Mouse (Mus musculus) midbrain, postnatal 0 days (tissue): ENCODE data around the gene Tle4. TPM values are rescaled to one million over a fixed set of nuclear protein-coding genes. Genes with fewer than 3 reads are reported as not detected.

Source experiments
- ATAC-seq: fragments of 200-750 bp; cut with Nextera tagmentation; 2 replicates; pipeline ENCODE4 v1.8.0; 2017; ENCODE audit warnings: moderate number of reproducible peaks, mild to moderate bottlenecking, moderate TSS enrichment, moderate library complexity; ENCODE audit not compliant: low FRiP score
- DNase-seq: peaks from one replicate; pipeline ENCODE4 v3.0.0-alpha.2; 2015; ENCODE audit warnings: low spot score
- H3K27ac ChIP-seq: fragments of 300-500 bp; sonication (generic); 2 replicates; pipeline ENCODE4 v1.5.1; 2014; ENCODE audit warnings: low read depth, mild to moderate bottlenecking, low read length, mixed read lengths
- H3K27me3 ChIP-seq: fragments of 300-500 bp; sonication (generic); 2 replicates; pipeline ENCODE4 v1.6.1; 2014; ENCODE audit warnings: low read length, control low read depth, mixed read lengths; ENCODE audit not compliant: insufficient read depth
- H3K36me3 ChIP-seq: fragments of 300-500 bp; sonication (generic); 2 replicates; pipeline ENCODE4 v1.6.1; 2014; ENCODE audit warnings: low read length, control low read depth, mixed read lengths; ENCODE audit not compliant: insufficient read depth
- H3K4me1 ChIP-seq: fragments of 300-500 bp; sonication (generic); 2 replicates; pipeline ENCODE4 v1.6.1; 2014; ENCODE audit warnings: mild to moderate bottlenecking, control low read depth, antibody characterized with exemption, low read length, mixed read lengths; ENCODE audit not compliant: insufficient read depth
- H3K4me2 ChIP-seq: fragments of 300-500 bp; sonication (generic); 2 replicates; pipeline ENCODE4 v1.6.1; 2014; ENCODE audit warnings: low read depth, mild to moderate bottlenecking, low read length, mixed read lengths; ENCODE audit not compliant: poor library complexity, severe bottlenecking
- H3K4me3 ChIP-seq: fragments of 300-500 bp; sonication (generic); 2 replicates; pipeline ENCODE4 v1.5.1; 2014; ENCODE audit warnings: low read depth, mild to moderate bottlenecking, low read length, moderate library complexity
- H3K9ac ChIP-seq: fragments of 300-500 bp; sonication (generic); replicated peaks from 2 replicates; pipeline ENCODE4 v1.6.1; 2014; ENCODE audit warnings: mild to moderate bottlenecking, low read length, moderate library complexity, mixed read lengths; ENCODE audit not compliant: poor library complexity, severe bottlenecking
- H3K9me3 ChIP-seq: fragments of 300-500 bp; sonication (generic); 2 replicates; pipeline ENCODE4 v1.6.1; 2016; ENCODE audit warnings: low read length, control low read depth
- CTCF ChIP-seq: IDR thresholded peaks from 2 replicates; pipeline ENCODE4 v1.5.1; 2016; ENCODE audit warnings: antibody characterized with exemption, mild to moderate bottlenecking
- WGBS: fragments of 180-500 bp; shearing (Covaris S2); extraction: QIAGEN DNeasy Blood & Tissue Kit; methylation state at CpG from one replicate; pipeline ENCODE4 v1.1.7; 2014; 5-methylcytosine and 5-hydroxymethylcytosine counted together
- polyA plus RNA-seq: library from polyadenylated mRNA; unstranded; fragments of >200 nt; fragmentation: Nextera tagmentation; extraction: Ambion mirVana; gene quantifications from 2 replicates; pipeline ENCODE4 v1.2.1, GENCODE M21; 2015
- total RNA-seq: library from RNA; depleted of rRNA; stranded (reverse); fragments of >200 nt; gene quantifications from 2 replicates; pipeline ENCODE4 v1.2.3, GENCODE M21; 2014

Gene Tle4
- total and polyA plus RNA-seq, 2 experiments from 2014 or later: 21.4 to 54.6 TPM

- H3K4me2 ChIP-seq: no peak overlapping the region
- peaks cover 21% of the 10 kb centered on the region for H3K4me1 ChIP-seq
- ATAC-seq: no peak
- WGBS: 36% methylated on average over 2 of the region's 2 CpGs
- TF ChIP-seq CTCF: no peak
- no peaks in the 10 kb centered on the region for H3K27me3 ChIP-seq
- no peaks in the 10 kb centered on the region for H3K9me3 ChIP-seq
- H3K9ac ChIP-seq: no peak overlapping the region
- H3K4me3 ChIP-seq: no peak overlapping the region
- no peak overlapping the region for H3K27ac ChIP-seq
- H3K36me3 ChIP-seq: no peaks in the 10 kb centered on the region
- DNase-seq: no peak
These were observed 89.9 kb downstream of the Tle4 start for GRCm38 (mm10) chr19:14507911-14508310.

DNA sequence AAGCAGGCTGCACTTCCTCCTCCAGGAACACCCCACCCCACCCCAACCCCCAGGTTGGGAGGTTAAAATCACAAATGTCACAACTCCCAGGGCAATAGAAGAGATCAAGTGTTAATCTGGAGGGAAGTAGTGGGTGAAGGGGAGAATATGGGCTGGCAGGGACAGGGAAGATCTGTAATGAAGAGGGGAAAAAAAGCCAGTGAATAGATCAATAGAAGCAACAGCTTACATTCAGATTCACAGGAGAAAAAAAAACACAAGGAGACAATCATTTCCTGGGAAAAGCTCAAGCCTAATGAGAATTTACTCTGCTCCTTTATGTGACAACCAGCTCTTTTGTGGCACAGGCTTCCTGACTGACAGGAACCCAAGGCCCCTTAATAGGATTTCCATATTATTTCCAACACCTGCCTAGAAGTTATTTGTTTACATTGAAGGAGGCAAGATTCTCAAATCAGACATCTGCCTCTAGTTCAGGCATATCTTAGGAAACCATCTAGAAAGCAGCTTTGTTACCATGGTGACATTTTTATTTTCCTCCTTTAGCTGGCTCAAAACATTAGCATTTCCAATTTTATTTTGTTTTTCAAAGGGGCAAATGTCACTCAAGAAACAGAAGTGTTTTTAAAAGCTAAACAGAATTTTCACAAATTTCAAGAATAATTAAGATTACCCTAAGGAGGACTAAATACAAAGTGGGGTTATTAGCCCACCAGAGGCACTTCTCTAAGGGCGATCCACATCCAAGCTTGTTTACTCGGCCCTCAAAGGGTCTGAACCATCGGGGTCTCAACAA is 90.8 kb downstream of the Tle4 start:
- no peak for DNase-seq
- H3K27ac ChIP-seq: no peak overlapping the region
- no peak for TF ChIP-seq CTCF
- peaks cover 21% of the 10 kb centered on the region for H3K4me1 ChIP-seq
- no peak overlapping the region for H3K4me3 ChIP-seq
- H3K9me3 ChIP-seq: no peaks in the 10 kb centered on the region
- no peak overlapping the region for H3K4me2 ChIP-seq
- no peaks in the 10 kb centered on the region for H3K36me3 ChIP-seq
- ATAC-seq: no peak
- WGBS: 16% methylated on average over 3 of the region's 3 CpGs
- H3K9ac ChIP-seq: no peak overlapping the region
- H3K27me3 ChIP-seq: no peaks in the 10 kb centered on the region

DNA sequence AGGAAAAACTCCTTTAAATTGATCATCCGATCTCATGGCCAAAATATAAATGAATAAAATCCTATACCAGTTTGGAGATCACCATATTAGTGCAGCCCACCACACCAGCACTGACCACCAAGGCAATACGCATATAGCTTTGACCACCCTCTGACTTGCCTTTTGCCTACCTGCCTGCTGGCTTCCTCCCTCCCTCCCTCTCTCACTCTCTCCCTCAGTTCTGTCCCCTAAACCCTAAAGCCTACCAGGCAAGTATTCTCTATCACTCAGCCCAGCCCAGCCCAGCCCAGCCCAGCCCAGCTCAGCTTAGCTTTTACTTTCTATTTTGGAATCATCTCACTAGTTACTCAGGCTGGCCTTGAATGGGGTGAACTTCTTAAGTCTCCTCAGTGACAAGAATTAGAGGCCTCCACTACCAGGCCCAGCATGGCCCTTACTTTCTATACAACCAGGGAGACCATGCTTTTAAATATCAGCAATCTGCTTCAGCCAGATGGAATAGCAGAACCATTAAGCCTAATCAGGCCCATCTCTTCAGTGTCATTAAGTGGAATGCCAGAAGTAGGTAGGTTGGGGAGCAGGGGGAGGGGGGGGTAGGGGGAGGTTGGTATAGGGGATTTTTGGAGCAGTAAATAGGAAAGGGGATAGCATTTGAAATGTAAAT is 91.8 kb downstream of the Tle4 start:
- no peaks in the 10 kb centered on the region for H3K9me3 ChIP-seq
- no peak overlapping the region for H3K4me2 ChIP-seq
- H3K9ac ChIP-seq: no peak overlapping the region
- no peaks in the 10 kb centered on the region for H3K36me3 ChIP-seq
- peak; percentile 29; the same call in 1 of the 2 replicates for ATAC-seq
- no peak for DNase-seq
- peaks cover 21% of the 10 kb centered on the region for H3K4me1 ChIP-seq
- 33% methylated on average over 2 of the region's 2 CpGs for WGBS
- no peaks in the 10 kb centered on the region for H3K27me3 ChIP-seq
- no peak for TF ChIP-seq CTCF
- H3K27ac ChIP-seq: 0 out of 2 replicates have a peak overlapping the region, but pooled peaks have one; percentile 43
- no peak overlapping the region for H3K4me3 ChIP-seq

DNA sequence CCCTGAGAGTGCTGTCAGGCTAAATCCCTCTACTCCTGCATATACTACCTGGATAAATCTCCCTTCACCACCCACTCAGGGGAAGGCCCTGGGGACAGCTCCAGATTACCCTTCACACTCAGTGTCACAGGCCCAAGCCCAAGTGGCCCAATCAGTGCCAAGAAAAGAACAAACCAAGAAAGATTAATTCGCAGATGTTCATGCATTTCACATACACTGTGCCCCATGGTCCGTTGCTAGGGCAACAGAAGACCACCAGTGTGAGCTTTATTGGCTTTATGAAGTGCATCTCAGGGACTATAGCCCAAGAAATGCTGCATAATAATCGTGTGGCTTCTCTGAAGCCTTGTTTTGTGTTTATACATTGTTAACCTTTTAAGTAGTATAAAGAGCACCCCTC is 92.5 kb downstream of the Tle4 start:
- H3K36me3 ChIP-seq: no peaks in the 10 kb centered on the region
- H3K9me3 ChIP-seq: no peaks in the 10 kb centered on the region
- H3K9ac ChIP-seq: no peak overlapping the region
- ATAC-seq (peak; percentile 75), DNase-seq (peak; percentile 87)
- H3K4me1 ChIP-seq: peaks cover 21% of the 10 kb centered on the region
- no peak overlapping the region; the same call in 1 of the 2 replicates for H3K4me2 ChIP-seq
- 12% methylated on average over 3 of the region's 3 CpGs for WGBS
- no peak overlapping the region for H3K4me3 ChIP-seq
- no peaks in the 10 kb centered on the region for H3K27me3 ChIP-seq
- H3K27ac ChIP-seq: 0 out of 2 replicates have a peak overlapping the region, but pooled peaks have one; percentile 26
- no peak for TF ChIP-seq CTCF

DNA sequence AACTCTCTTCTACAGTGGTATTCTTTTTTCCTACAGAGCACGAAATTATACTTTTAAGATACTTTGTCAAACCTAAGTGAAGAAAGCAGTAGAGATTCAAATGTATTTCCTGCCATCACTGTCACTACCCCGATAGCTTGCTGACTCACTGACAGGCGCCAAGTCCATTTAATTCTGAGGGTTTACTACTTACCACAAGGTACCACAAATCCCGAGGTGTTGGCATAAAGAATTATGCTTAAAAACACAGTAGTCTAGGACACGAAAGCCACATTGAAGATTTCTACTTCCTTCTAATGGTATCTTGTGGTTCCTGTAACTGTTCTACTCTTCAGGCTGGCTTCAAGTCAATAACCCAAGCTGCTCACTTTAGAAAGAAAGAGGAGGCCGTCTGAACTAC is 94.0 kb downstream of the Tle4 start:
- H3K36me3 ChIP-seq: no peaks in the 10 kb centered on the region
- H3K27me3 ChIP-seq: no peaks in the 10 kb centered on the region
- peaks cover 21% of the 10 kb centered on the region for H3K4me1 ChIP-seq
- DNase-seq (no peak), ATAC-seq (no peak)
- H3K4me3 ChIP-seq: no peak overlapping the region
- H3K4me2 ChIP-seq: no peak overlapping the region
- no peak overlapping the region for H3K9ac ChIP-seq
- H3K27ac ChIP-seq: no peak overlapping the region
- H3K9me3 ChIP-seq: no peaks in the 10 kb centered on the region
- no peak for TF ChIP-seq CTCF
- 81% methylated on average over 6 of the region's 6 CpGs for WGBS

DNA sequence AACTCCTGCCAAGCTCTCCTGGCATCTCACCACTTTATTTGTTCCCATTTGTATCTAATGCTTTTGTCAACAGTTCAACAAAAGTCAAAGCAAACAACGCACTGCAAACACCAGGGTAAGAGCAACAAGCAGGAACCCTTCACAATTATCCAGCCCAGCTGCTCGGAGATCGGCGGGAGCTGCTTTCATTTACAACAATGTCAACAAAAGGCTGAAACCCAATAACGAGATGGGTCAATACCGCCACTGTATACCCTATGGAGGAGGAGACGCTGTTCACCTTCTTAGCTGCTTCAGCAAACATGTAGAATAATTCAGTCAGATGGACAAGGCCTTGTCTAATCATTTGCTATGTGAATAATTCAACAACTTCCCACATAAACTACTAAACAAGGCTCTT is 95.6 kb downstream of the Tle4 start:
- peaks cover 17% of the 10 kb centered on the region for H3K4me1 ChIP-seq
- no peak for ATAC-seq
- DNase-seq: no peak

More for the DNA sequence above, 95.6 kb downstream of the Tle4 start:
- no peak for TF ChIP-seq CTCF
- no peak overlapping the region; the same call in 1 of the 2 replicates for H3K4me2 ChIP-seq
- WGBS: 13% methylated on average over 7 of the region's 7 CpGs
- H3K4me3 ChIP-seq: no peak overlapping the region
- H3K36me3 ChIP-seq: no peaks in the 10 kb centered on the region
- H3K9me3 ChIP-seq: no peaks in the 10 kb centered on the region
- H3K27ac ChIP-seq: no peak overlapping the region
- no peak overlapping the region for H3K9ac ChIP-seq
- H3K27me3 ChIP-seq: no peaks in the 10 kb centered on the region
